Mouse (Mus musculus) MEL (cell line): Measurements from ENCODE around the gene Gfral. TPM values are rescaled to one million over a fixed set of nuclear protein-coding genes. Genes with fewer than 3 reads are reported as not detected.

ENCODE experiments used
- DNase-seq: peaks from one replicate; pipeline ENCODE4 v3.0.0; 2011; ENCODE audit warnings: low read depth, low spot score
- H3K27ac ChIP-seq: 2 replicates; pipeline ENCODE4 v1.5.1; 2012; ENCODE audit warnings: low read depth, mild to moderate bottlenecking, control low read depth, low read length, moderate library complexity; ENCODE audit not compliant: control insufficient read depth
- H3K27me3 ChIP-seq, 2 experiments: fragments of 150-350 bp in 1 of 2; sonication (generic) in 1 of 2; 2 replicates each; pipeline ENCODE4 v1.6.1; 2012; ENCODE audit warnings: low read length in 2 of 2, mild to moderate bottlenecking in 2 of 2, improper control_type of control experiment in 1 of 2, moderate library complexity in 1 of 2; ENCODE audit not compliant: insufficient read depth in 2 of 2, control insufficient read depth in 1 of 2
- H3K36me3 ChIP-seq, 2 experiments: 2 replicates each; pipeline ENCODE4 v1.6.1; 2012 to 2014; ENCODE audit warnings: low read length in 2 of 2, improper control_type of control experiment in 1 of 2, inconsistent platforms in 1 of 2, mild to moderate bottlenecking in 1 of 2; ENCODE audit not compliant: insufficient read depth in 2 of 2, control insufficient read depth in 1 of 2
- H3K4me1 ChIP-seq, 2 experiments: fragments of 150-350 bp in 1 of 2; sonication (generic) in 1 of 2; 2 replicates each; pipeline ENCODE4 v1.6.1; 2012; ENCODE audit warnings: low read length in 2 of 2, improper control_type of control experiment in 1 of 2, mild to moderate bottlenecking in 1 of 2; ENCODE audit not compliant: insufficient read depth in 2 of 2, control insufficient read depth in 1 of 2
- H3K4me3 ChIP-seq, 2 experiments: fragments of 150-350 bp in 1 of 2; sonication (generic) in 1 of 2; 2 replicates each; pipeline ENCODE4 v1.5.1; 2012; ENCODE audit warnings: low read depth in 2 of 2, low read length in 2 of 2, mild to moderate bottlenecking in 2 of 2, moderate library complexity in 2 of 2, control low read depth in 1 of 2, improper control_type of control experiment in 1 of 2; ENCODE audit not compliant: control insufficient read depth in 1 of 2, insufficient read depth in 1 of 2
- H3K79me2 ChIP-seq: 2 replicates; pipeline ENCODE4 v1.6.1; 2012; ENCODE audit warnings: mild to moderate bottlenecking, low read length, moderate library complexity; ENCODE audit not compliant: control insufficient read depth, poor library complexity, insufficient read depth
- H3K9ac ChIP-seq: 2 replicates; pipeline ENCODE4 v1.6.1; 2012; ENCODE audit warnings: low read depth, mild to moderate bottlenecking, control low read depth, low read length, moderate library complexity; ENCODE audit not compliant: control insufficient read depth, poor library complexity, severe bottlenecking
- H3K9me3 ChIP-seq: fragments of 150-350 bp; sonication (generic); replicated peaks from 2 replicates; pipeline ENCODE4 v1.6.1; 2012; ENCODE audit warnings: mild to moderate bottlenecking, low read length, improper control_type of control experiment, moderate library complexity; ENCODE audit not compliant: insufficient read depth
- CHD2 ChIP-seq: IDR thresholded peaks from 2 replicates; pipeline ENCODE4 v1.6.1; 2011; ENCODE audit warnings: low read length, improper control_type of control experiment
- E2F4 ChIP-seq: IDR thresholded peaks from 2 replicates; pipeline ENCODE4 v1.6.1; 2011; ENCODE audit warnings: low read depth, low read length, improper control_type of control experiment, borderline replicate concordance
- EP300 ChIP-seq, 2 experiments: IDR thresholded peaks; 2 replicates each; pipeline ENCODE4 v1.6.1; 2011; ENCODE audit warnings: improper control_type of control experiment in 2 of 2, low read length in 2 of 2, low read depth in 1 of 2, mild to moderate bottlenecking in 1 of 2
- HCFC1 ChIP-seq: IDR thresholded peaks from 2 replicates; pipeline ENCODE4 v1.6.1; 2012; ENCODE audit warnings: low read depth, mild to moderate bottlenecking, inconsistent platforms, low read length, improper control_type of control experiment, moderate library complexity
- KAT2A ChIP-seq: conservative IDR thresholded peaks from 2 replicates; pipeline ENCODE4 v1.6.1; 2012; ENCODE audit warnings: low read depth, low read length, improper control_type of control experiment, inconsistent platforms
- MAX ChIP-seq: IDR thresholded peaks from 2 replicates; pipeline ENCODE4 v1.6.1; 2011; ENCODE audit warnings: low read length, improper control_type of control experiment
- MEF2A ChIP-seq: IDR thresholded peaks from 2 replicates; pipeline ENCODE4 v1.6.1; 2014; ENCODE audit warnings: low read depth, mild to moderate bottlenecking, inconsistent platforms, low read length, improper control_type of control experiment; ENCODE audit not compliant: poor library complexity, insufficient replicate concordance, severe bottlenecking; ENCODE audit errors: extremely low read depth
- MYB ChIP-seq: IDR thresholded peaks from 2 replicates; pipeline ENCODE4 v1.6.1; 2011; ENCODE audit warnings: mild to moderate bottlenecking, low read depth, low read length, improper control_type of control experiment
- POLR2AphosphoS5 ChIP-seq: IDR thresholded peaks from 2 replicates; pipeline ENCODE4 v1.6.1; 2012; ENCODE audit warnings: low read depth, borderline replicate concordance, mild to moderate bottlenecking, inconsistent platforms, low read length, moderate library complexity, mixed read lengths
- RAD21 ChIP-seq: IDR thresholded peaks from 2 replicates; pipeline ENCODE4 v1.6.1; 2011; ENCODE audit warnings: mild to moderate bottlenecking, low read depth, low read length, improper control_type of control experiment
- RCOR1 ChIP-seq: IDR thresholded peaks from 2 replicates; pipeline ENCODE4 v1.6.1; 2012; ENCODE audit warnings: low read depth, mild to moderate bottlenecking, inconsistent platforms, low read length, improper control_type of control experiment
- SIN3A ChIP-seq: IDR thresholded peaks from 2 replicates; pipeline ENCODE4 v1.6.1; 2012; ENCODE audit warnings: low read length, improper control_type of control experiment, inconsistent platforms
- TAL1 ChIP-seq: IDR thresholded peaks from 2 replicates; pipeline ENCODE4 v1.6.1; 2012; ENCODE audit warnings: mild to moderate bottlenecking, inconsistent platforms, low read length, moderate library complexity, mixed read lengths
- TCF12 ChIP-seq: IDR thresholded peaks from 2 replicates; pipeline ENCODE4 v1.6.1; 2014; ENCODE audit warnings: low read depth, mild to moderate bottlenecking, inconsistent platforms, low read length, improper control_type of control experiment, moderate library complexity
- USF2 ChIP-seq, 2 experiments: IDR thresholded peaks; 2 replicates each; pipeline ENCODE4 v1.6.1; 2011 to 2012; ENCODE audit warnings: improper control_type of control experiment in 2 of 2, low read length in 2 of 2, borderline replicate concordance in 1 of 2, inconsistent platforms in 1 of 2, low read depth in 1 of 2, mild to moderate bottlenecking in 1 of 2; ENCODE audit not compliant: insufficient read depth in 1 of 2
- ZKSCAN1 ChIP-seq: IDR thresholded peaks from 2 replicates; pipeline ENCODE4 v1.6.1; 2012; ENCODE audit warnings: low read depth, mild to moderate bottlenecking, inconsistent platforms, low read length, improper control_type of control experiment, moderate library complexity
- ZMIZ1 ChIP-seq: IDR thresholded peaks from 2 replicates; pipeline ENCODE4 v1.6.1; 2012; ENCODE audit warnings: low read depth, mild to moderate bottlenecking, inconsistent platforms, low read length, improper control_type of control experiment, moderate library complexity
- polyA plus RNA-seq, 2 experiments: library from polyadenylated mRNA; stranded (reverse) in 1 of 2; unstranded in 1 of 2; fragments of >175 nt in 1 of 2; fragments of >200 nt in 1 of 2; gene quantifications; 2 replicates each; pipeline versions ENCODE4 v1.2.1 to v1.2.4; 2012; ENCODE audit warnings: low replicate concordance in 2 of 2, low read depth in 1 of 2; ENCODE audit not compliant: insufficient read length in 2 of 2, insufficient read depth in 1 of 2, missing spikeins in 1 of 2
- total RNA-seq: library from RNA; depleted of rRNA; stranded (reverse); fragments of 300-350 nt; gene quantifications from 2 replicates; pipeline ENCODE4 v1.2.3, GENCODE M21; 2012

The Gfral gene
- total and polyA plus RNA-seq, 3 experiments, result not detected

DNA sequence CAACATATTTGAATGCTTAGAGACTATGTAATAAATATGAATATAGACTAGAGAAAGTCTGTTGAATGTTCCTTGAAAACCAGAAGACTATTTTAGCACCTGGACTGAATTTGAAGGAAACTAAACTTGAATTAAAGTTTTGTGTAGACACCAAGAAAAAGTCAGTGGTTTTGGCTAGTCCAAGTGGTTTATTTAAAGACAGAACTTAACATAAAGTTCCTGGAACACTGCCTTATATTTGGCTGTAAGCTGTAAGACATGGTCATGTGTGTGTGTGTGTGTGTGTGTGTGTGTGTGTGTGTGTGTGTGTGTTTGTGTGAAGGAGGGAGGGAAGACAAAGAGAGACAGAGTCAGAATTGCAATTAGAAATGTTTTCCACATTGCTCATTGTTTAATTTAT, 34.2 kb downstream of the Gfral start:
- H3K79me2 ChIP-seq, result no peaks in the 10 kb centered on the region
- no peak overlapping the region for H3K4me3 ChIP-seq
- no peaks in the 10 kb centered on the region for H3K27me3 ChIP-seq
- no peaks in the 10 kb centered on the region for H3K36me3 ChIP-seq
- DNase-seq, result no peak
- no peaks in the 10 kb centered on the region for H3K9me3 ChIP-seq
- H3K9ac ChIP-seq, result no peak overlapping the region
- no peak overlapping the region for H3K27ac ChIP-seq
- H3K4me1 ChIP-seq, result no peaks in the 10 kb centered on the region
- TF ChIP-seq HCFC1 (no peak), ZKSCAN1 (no peak), EP300 (IDR thresholded peaks at IDR 0.05; ENCODE audit: low read depth in 1 of 2, low read length in 2 of 2) (no peak), MEF2A (no peak), TAL1 (no peak), USF2 (IDR thresholded peaks at IDR 0.05; ENCODE audit: borderline replicate concordance in 1 of 2, insufficient read depth in 1 of 2, low read depth in 1 of 2, low read length in 2 of 2) (no peak), KAT2A (no peak), MYB (no peak), CHD2 (no peak), MAX (no peak), POLR2AphosphoS5 (no peak), RAD21 (no peak), ZMIZ1 (no peak), SIN3A (no peak)

DNA sequence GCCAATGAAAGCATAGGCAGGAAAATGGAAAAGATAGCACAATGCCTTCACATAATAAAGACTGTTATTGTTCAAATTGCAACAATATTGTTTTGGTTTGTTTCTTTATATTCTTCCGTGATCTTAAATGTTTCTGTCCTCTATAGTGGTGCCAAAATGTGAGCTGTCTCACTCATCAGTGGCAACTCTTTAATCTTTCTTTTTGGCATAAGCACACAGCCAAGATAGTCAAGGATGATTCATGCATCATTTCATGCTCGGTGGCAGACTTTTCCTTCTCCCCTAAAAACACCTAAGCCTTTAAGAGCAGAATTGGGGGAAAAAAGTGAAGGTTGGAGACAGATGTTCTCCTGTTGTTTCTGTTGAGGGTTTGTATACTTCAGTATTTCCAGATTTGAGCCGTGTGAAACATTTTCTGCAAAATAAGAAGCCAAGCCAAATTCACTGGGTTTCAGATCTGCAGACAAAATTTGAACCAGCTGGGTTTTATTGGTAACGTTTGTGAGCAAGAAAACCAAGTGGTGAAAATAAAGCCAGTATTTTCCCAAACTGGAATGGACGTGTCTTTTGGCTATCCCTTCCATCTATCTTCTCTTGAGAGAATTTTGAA, 40.7 kb downstream of the Gfral start:
- no peaks in the 10 kb centered on the region for H3K36me3 ChIP-seq
- H3K9me3 ChIP-seq, result no peaks in the 10 kb centered on the region
- H3K79me2 ChIP-seq, result no peaks in the 10 kb centered on the region
- no peak overlapping the region for H3K27ac ChIP-seq
- no peak for TF ChIP-seq HCFC1
- TF ChIP-seq E2F4, result no peak
- TF ChIP-seq MAX, result no peak
- TF ChIP-seq TCF12, result no peak
- TF ChIP-seq POLR2AphosphoS5, result no peak
- no peak for TF ChIP-seq RCOR1
- no peaks in the 10 kb centered on the region for H3K27me3 ChIP-seq
- DNase-seq, result no peak
- no peak overlapping the region for H3K4me3 ChIP-seq
- H3K4me1 ChIP-seq, result no peaks in the 10 kb centered on the region
- no peak overlapping the region for H3K9ac ChIP-seq
